1 mouse cellular context compared by ENCODE assay signal in the genomic region with DNA sequence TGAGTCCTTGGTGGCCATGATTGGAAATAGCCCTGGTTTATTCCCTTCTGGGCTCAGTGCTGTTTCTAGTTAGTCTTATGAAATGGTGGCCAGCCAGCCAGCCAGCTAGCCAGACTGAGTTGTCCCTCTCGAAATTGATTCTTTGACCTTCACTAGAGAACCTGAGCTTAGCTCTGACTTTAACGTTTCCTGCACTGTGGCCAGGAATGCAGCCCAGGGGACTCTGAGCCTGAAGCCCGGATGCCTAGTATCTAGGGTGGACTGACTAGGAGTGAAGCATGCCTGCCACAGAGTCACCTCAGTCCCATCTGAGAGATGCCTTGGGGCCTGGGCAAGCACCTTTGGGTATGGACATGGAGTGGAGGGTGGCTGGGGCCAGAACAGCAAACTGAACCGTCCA.
TF ChIP-seq lines count a peak whose summit lies in the region.

No protein-coding gene starts in this region.

TF ChIP-seq in CH12.LX, 34 proteins besides CTCF, POLR2A, EP300 and RAD21 (continued from another document):
- TF ChIP-seq NRF1 (IDR thresholded peaks at IDR 0.05; ENCODE audit: low read depth, low read length) = no peak
- no peak for TF ChIP-seq UBTF (IDR thresholded peaks at IDR 0.05; ENCODE audit: low read depth, low read length)
- no peak for TF ChIP-seq E2F4 (IDR thresholded peaks at IDR 0.05; ENCODE audit: insufficient replicate concordance, low read depth, low read length)
- TF ChIP-seq POLR2AphosphoS2 (IDR thresholded peaks at IDR 0.05; ENCODE audit: low read depth, low read length) = no peak
- no peak for TF ChIP-seq HCFC1 (IDR thresholded peaks at IDR 0.05; ENCODE audit: low read depth, low read length)
TF ChIP-seq in CH12.LX: peak in this region for 0.
